Mouse (Mus musculus): ENCODE data around the gene Chn2. TPM values are rescaled to one million over a fixed set of nuclear protein-coding genes. Genes with fewer than 3 reads are reported as not detected.

Gene Chn2
- polyA plus RNA-seq, 1 experiment from 2014 or later: 9.4 TPM

GRCm38 (mm10) chr6:54210971-54211370 lies 171.6 kb downstream of the Chn2 start:
- Histone ChIP-seq H3K27ac (ENCODE audit: low read length) (no peak overlapping the region), H3K9me3 (ENCODE audit: control insufficient read depth, low read length) (no peaks in the 10 kb centered on the region), H3K4me2 (ENCODE audit: low read depth, low read length) (no peak overlapping the region), H3K36me3 (ENCODE audit: control insufficient read depth, insufficient read depth, low read length) (no peaks in the 10 kb centered on the region), H3K9ac (ENCODE audit: low read length) (no peak overlapping the region), H3K27me3 (ENCODE audit: control insufficient read depth, insufficient read depth, low read depth, low read length) (no peaks in the 10 kb centered on the region), H3K4me1 (replicated peaks; ENCODE audit: control insufficient read depth, insufficient read depth, low read length) (no peaks in the 10 kb centered on the region), H3K4me3 (ENCODE audit: low read length) (no peak overlapping the region)
- no peak for ATAC-seq (ENCODE audit: low read depth)
- WGBS: 59% methylated on average over 4 of the region's 4 CpGs

- H3K4me2 ChIP-seq (ENCODE audit: low read depth, low read length): no peak overlapping the region
- 80% methylated on average over 7 of the region's 7 CpGs for WGBS
- H3K27ac ChIP-seq (ENCODE audit: low read length): no peak overlapping the region
- no peak overlapping the region for H3K9ac ChIP-seq (ENCODE audit: low read length)
- no peak for ATAC-seq (ENCODE audit: low read depth)
- H3K36me3 ChIP-seq (ENCODE audit: control insufficient read depth, insufficient read depth, low read length): no peaks in the 10 kb centered on the region
- no peak overlapping the region for H3K4me3 ChIP-seq (ENCODE audit: low read length)
- no peaks in the 10 kb centered on the region for H3K27me3 ChIP-seq (ENCODE audit: control insufficient read depth, insufficient read depth, low read depth, low read length)
- H3K4me1 ChIP-seq (replicated peaks; ENCODE audit: control insufficient read depth, insufficient read depth, low read length): no peaks in the 10 kb centered on the region
- H3K9me3 ChIP-seq (ENCODE audit: control insufficient read depth, low read length): no peaks in the 10 kb centered on the region
Observed at GRCm38 (mm10) chr6:54211939-54212338, 172.6 kb downstream of the Chn2 start.

- ATAC-seq (ENCODE audit: low read depth): no peak
- Histone ChIP-seq H3K9ac (ENCODE audit: low read length) (no peak overlapping the region), H3K4me2 (ENCODE audit: low read depth, low read length) (no peak overlapping the region), H3K9me3 (ENCODE audit: control insufficient read depth, low read length) (no peaks in the 10 kb centered on the region), H3K27ac (ENCODE audit: low read length) (no peak overlapping the region), H3K4me1 (replicated peaks; ENCODE audit: control insufficient read depth, insufficient read depth, low read length) (no peaks in the 10 kb centered on the region), H3K36me3 (ENCODE audit: control insufficient read depth, insufficient read depth, low read length) (no peaks in the 10 kb centered on the region), H3K4me3 (ENCODE audit: low read length) (no peak overlapping the region), H3K27me3 (ENCODE audit: control insufficient read depth, insufficient read depth, low read depth, low read length) (no peaks in the 10 kb centered on the region)
- 75% methylated on average over 7 of the region's 7 CpGs for WGBS
Observed at GRCm38 (mm10) chr6:54213743-54214142, 174.4 kb downstream of the Chn2 start.

GRCm38 (mm10) chr6:54215636-54216035 lies 176.3 kb downstream of the Chn2 start:
- no peak overlapping the region for H3K9ac ChIP-seq (ENCODE audit: low read length)
- no peaks in the 10 kb centered on the region for H3K9me3 ChIP-seq (ENCODE audit: control insufficient read depth, low read length)
- H3K4me2 ChIP-seq (ENCODE audit: low read depth, low read length): no peak overlapping the region
- H3K4me1 ChIP-seq (replicated peaks; ENCODE audit: control insufficient read depth, insufficient read depth, low read length): no peaks in the 10 kb centered on the region
- H3K36me3 ChIP-seq (ENCODE audit: control insufficient read depth, insufficient read depth, low read length): no peaks in the 10 kb centered on the region
- H3K27ac ChIP-seq (ENCODE audit: low read length): no peak overlapping the region
- H3K4me3 ChIP-seq (ENCODE audit: low read length): no peak overlapping the region
- no peaks in the 10 kb centered on the region for H3K27me3 ChIP-seq (ENCODE audit: control insufficient read depth, insufficient read depth, low read depth, low read length)
- WGBS: 65% methylated on average over 8 of the region's 8 CpGs
- ATAC-seq (ENCODE audit: low read depth): no peak

- Histone ChIP-seq H3K9ac (ENCODE audit: low read length) (no peak overlapping the region), H3K4me2 (ENCODE audit: low read depth, low read length) (no peak overlapping the region), H3K27me3 (ENCODE audit: control insufficient read depth, insufficient read depth, low read depth, low read length) (no peaks in the 10 kb centered on the region), H3K36me3 (ENCODE audit: control insufficient read depth, insufficient read depth, low read length) (no peaks in the 10 kb centered on the region), H3K27ac (ENCODE audit: low read length) (no peak overlapping the region), H3K4me3 (ENCODE audit: low read length) (no peak overlapping the region), H3K4me1 (replicated peaks; ENCODE audit: control insufficient read depth, insufficient read depth, low read length) (no peaks in the 10 kb centered on the region), H3K9me3 (ENCODE audit: control insufficient read depth, low read length) (no peaks in the 10 kb centered on the region)
- no peak for ATAC-seq (ENCODE audit: low read depth)
- 58% methylated on average over 5 of the region's 5 CpGs for WGBS
Observed at GRCm38 (mm10) chr6:54216512-54216911, 177.2 kb downstream of the Chn2 start.

- no peak overlapping the region for H3K4me2 ChIP-seq (ENCODE audit: low read depth, low read length)
- H3K4me1 ChIP-seq (replicated peaks; ENCODE audit: control insufficient read depth, insufficient read depth, low read length): no peaks in the 10 kb centered on the region
- WGBS: 71% methylated on average over 14 of the region's 14 CpGs
- no peaks in the 10 kb centered on the region for H3K9me3 ChIP-seq (ENCODE audit: control insufficient read depth, low read length)
- H3K27me3 ChIP-seq (ENCODE audit: control insufficient read depth, insufficient read depth, low read depth, low read length): no peaks in the 10 kb centered on the region
- H3K36me3 ChIP-seq (ENCODE audit: control insufficient read depth, insufficient read depth, low read length): no peaks in the 10 kb centered on the region
- no peak overlapping the region for H3K9ac ChIP-seq (ENCODE audit: low read length)
- H3K27ac ChIP-seq (ENCODE audit: low read length): no peak overlapping the region
- no peak for ATAC-seq (ENCODE audit: low read depth)
- no peak overlapping the region for H3K4me3 ChIP-seq (ENCODE audit: low read length)
Observed at GRCm38 (mm10) chr6:54220124-54220523, 180.8 kb downstream of the Chn2 start.

GRCm38 (mm10) chr6:54223529-54223928 lies 184.2 kb downstream of the Chn2 start:
- no peak overlapping the region for H3K4me3 ChIP-seq (ENCODE audit: low read length)
- H3K9me3 ChIP-seq (ENCODE audit: control insufficient read depth, low read length): no peaks in the 10 kb centered on the region
- H3K36me3 ChIP-seq (ENCODE audit: control insufficient read depth, insufficient read depth, low read length): no peaks in the 10 kb centered on the region
- H3K4me2 ChIP-seq (ENCODE audit: low read depth, low read length): no peak overlapping the region
- no peaks in the 10 kb centered on the region for H3K27me3 ChIP-seq (ENCODE audit: control insufficient read depth, insufficient read depth, low read depth, low read length)
- no peak for ATAC-seq (ENCODE audit: low read depth)
- H3K9ac ChIP-seq (ENCODE audit: low read length): no peak overlapping the region
- H3K4me1 ChIP-seq (replicated peaks; ENCODE audit: control insufficient read depth, insufficient read depth, low read length): no peaks in the 10 kb centered on the region
- WGBS: 90% methylated on average over 4 of the region's 4 CpGs
- no peak overlapping the region for H3K27ac ChIP-seq (ENCODE audit: low read length)

GRCm38 (mm10) chr6:54224325-54224724 lies 185.0 kb downstream of the Chn2 start:
- no peak overlapping the region for H3K27ac ChIP-seq (ENCODE audit: low read length)
- H3K27me3 ChIP-seq (ENCODE audit: control insufficient read depth, insufficient read depth, low read depth, low read length): no peaks in the 10 kb centered on the region
- no peaks in the 10 kb centered on the region for H3K4me1 ChIP-seq (replicated peaks; ENCODE audit: control insufficient read depth, insufficient read depth, low read length)
- no peak for ATAC-seq (ENCODE audit: low read depth)
- H3K36me3 ChIP-seq (ENCODE audit: control insufficient read depth, insufficient read depth, low read length): no peaks in the 10 kb centered on the region
- no peak overlapping the region for H3K4me3 ChIP-seq (ENCODE audit: low read length)
- no peaks in the 10 kb centered on the region for H3K9me3 ChIP-seq (ENCODE audit: control insufficient read depth, low read length)
- H3K9ac ChIP-seq (ENCODE audit: low read length): no peak overlapping the region
- WGBS: 56% methylated on average over 11 of the region's 11 CpGs
- H3K4me2 ChIP-seq (ENCODE audit: low read depth, low read length): no peak overlapping the region

- Histone ChIP-seq H3K27ac (ENCODE audit: low read length) (no peak overlapping the region), H3K4me3 (ENCODE audit: low read length) (no peak overlapping the region), H3K27me3 (ENCODE audit: control insufficient read depth, insufficient read depth, low read depth, low read length) (no peaks in the 10 kb centered on the region), H3K36me3 (ENCODE audit: control insufficient read depth, insufficient read depth, low read length) (no peaks in the 10 kb centered on the region), H3K4me1 (replicated peaks; ENCODE audit: control insufficient read depth, insufficient read depth, low read length) (no peaks in the 10 kb centered on the region), H3K9ac (ENCODE audit: low read length) (no peak overlapping the region), H3K4me2 (ENCODE audit: low read depth, low read length) (no peak overlapping the region), H3K9me3 (ENCODE audit: control insufficient read depth, low read length) (no peaks in the 10 kb centered on the region)
- no peak for ATAC-seq (ENCODE audit: low read depth)
- 50% methylated on average over 4 of the region's 4 CpGs for WGBS
Observed at GRCm38 (mm10) chr6:54225327-54225726, 186.0 kb downstream of the Chn2 start.

- H3K4me3 ChIP-seq (ENCODE audit: low read length): no peak overlapping the region
- H3K4me2 ChIP-seq (ENCODE audit: low read depth, low read length): no peak overlapping the region
- no peaks in the 10 kb centered on the region for H3K9me3 ChIP-seq (ENCODE audit: control insufficient read depth, low read length)
- no peak for ATAC-seq (ENCODE audit: low read depth)
- 89% methylated on average over 3 of the region's 3 CpGs for WGBS
- H3K9ac ChIP-seq (ENCODE audit: low read length): no peak overlapping the region
- H3K4me1 ChIP-seq (replicated peaks; ENCODE audit: control insufficient read depth, insufficient read depth, low read length): no peaks in the 10 kb centered on the region
- H3K27me3 ChIP-seq (ENCODE audit: control insufficient read depth, insufficient read depth, low read depth, low read length): no peaks in the 10 kb centered on the region
- no peak overlapping the region for H3K27ac ChIP-seq (ENCODE audit: low read length)
- no peaks in the 10 kb centered on the region for H3K36me3 ChIP-seq (ENCODE audit: control insufficient read depth, insufficient read depth, low read length)
Observed at GRCm38 (mm10) chr6:54227061-54227460, 187.7 kb downstream of the Chn2 start.
